Mouse (Mus musculus) adrenal gland (tissue): ENCODE measurements around the gene Ephb4.

Experiments
- intact Hi-C: fragments of 180-260 bp; cut with DNase I; formaldehyde crosslinking; loops from one replicate; pipeline ENCODE4 v1.15.1; 2025

Gene Ephb4

GRCm38 (mm10) chr5:137333512-137334174 lies 16.3 kb upstream of the Ephb4 start, which contains the start of gene Slc12a9:
TSS of gene Slc12a9 (minus strand) at chr5:137333597.
- intact Hi-C loops: loop anchor here (10.0 kb wide), 1 partner anchor 171 kb away; the partner anchor contains the start of gene Pop7

- intact Hi-C loops: loop anchor here (10.0 kb wide), 1 partner anchor 170 kb away; the partner anchor contains the start of gene Pop7
Measured at GRCm38 (mm10) chr5:137334317-137334716, 15.6 kb upstream of the Ephb4 start.

- intact Hi-C loops: loop anchor here (5.0 to 10.0 kb wide), 2 partner anchors 37 to 170 kb away; partner anchors contain the start of gene Pop7
Measured at GRCm38 (mm10) chr5:137335066-137335465, 14.8 kb upstream of the Ephb4 start.

GRCm38 (mm10) chr5:137337190-137337589 lies 12.7 kb upstream of the Ephb4 start:
- intact Hi-C loops: loop anchor here (5.0 to 10.0 kb wide), 2 partner anchors 35 to 168 kb away; partner anchors contain the start of gene Pop7

GRCm38 (mm10) chr5:137338256-137338655 lies 11.7 kb upstream of the Ephb4 start:
- intact Hi-C loops: loop anchor here (5.0 to 10.0 kb wide), 2 partner anchors 34 to 167 kb away; partner anchors contain the start of gene Pop7

GRCm38 (mm10) chr5:137338663-137339289 lies 11.1 kb upstream of the Ephb4 start:
- intact Hi-C loops: loop anchor here (5.0 to 10.0 kb wide), 2 partner anchors 34 to 166 kb away; partner anchors contain the start of gene Pop7

- intact Hi-C loops: loop anchor here (5.0 to 10.0 kb wide), 2 partner anchors 33 to 165 kb away; partner anchors contain the start of gene Pop7
Measured at GRCm38 (mm10) chr5:137339290-137339979, 10.5 kb upstream of the Ephb4 start.

GRCm38 (mm10) chr5:137340222-137340621 lies 9.7 kb upstream of the Ephb4 start:
- intact Hi-C loops: no loop called here

GRCm38 (mm10) chr5:137342407-137343012 lies 7.4 kb upstream of the Ephb4 start:
- intact Hi-C loops: no loop called here

- intact Hi-C loops: no loop called here
Measured at GRCm38 (mm10) chr5:137343412-137343811, 6.5 kb upstream of the Ephb4 start.

- intact Hi-C loops: no loop called here
Measured at GRCm38 (mm10) chr5:137343869-137344268, 6.0 kb upstream of the Ephb4 start.

GRCm38 (mm10) chr5:137345821-137346220 lies 4.1 kb upstream of the Ephb4 start:
- intact Hi-C loops: no loop called here

- intact Hi-C loops: no loop called here
Measured at GRCm38 (mm10) chr5:137346388-137346787, 3.5 kb upstream of the Ephb4 start.

GRCm38 (mm10) chr5:137346983-137347382 lies 2.9 kb upstream of the Ephb4 start:
- intact Hi-C loops: no loop called here

- intact Hi-C loops: no loop called here
Measured at GRCm38 (mm10) chr5:137347856-137348255, 2.1 kb upstream of the Ephb4 start.

- intact Hi-C loops: no loop called here
Measured at GRCm38 (mm10) chr5:137348482-137349383, 1.2 kb upstream of the Ephb4 start.

- intact Hi-C loops: no loop called here
Measured at GRCm38 (mm10) chr5:137350205-137351057, 522 bp downstream of the Ephb4 start.

- intact Hi-C loops: no loop called here
Measured at GRCm38 (mm10) chr5:137351058-137351380, 1.1 kb downstream of the Ephb4 start.

GRCm38 (mm10) chr5:137351394-137351793 lies 1.5 kb downstream of the Ephb4 start:
- intact Hi-C loops: no loop called here
